Mouse (Mus musculus) liver, embryonic 14.5 days (tissue): ENCODE data around the gene Triml2. TPM values are rescaled to one million over a fixed set of nuclear protein-coding genes. Genes with fewer than 3 reads are reported as not detected.

Experiments
- ATAC-seq: fragments of 200-750 bp; cut with Nextera tagmentation; 2 replicates; pipeline ENCODE4 v1.8.0; 2017; ENCODE audit warnings: moderate number of reproducible peaks, mild to moderate bottlenecking, moderate library complexity; ENCODE audit not compliant: insufficient read depth
- DNase-seq, 3 experiments: peaks; one replicate each; pipeline ENCODE4 v3.0.0-alpha.2; 2012 to 2013; ENCODE audit warnings: low read depth in 3 of 3, low spot score in 3 of 3
- H3K27ac ChIP-seq: fragments of 300-500 bp; sonication (generic); 2 replicates; pipeline ENCODE4 v1.5.1; 2014; ENCODE audit warnings: moderate library complexity, mild to moderate bottlenecking, control low read depth, inconsistent platforms
- H3K27me3 ChIP-seq: fragments of 300-500 bp; sonication (generic); 2 replicates; pipeline ENCODE4 v1.6.1; 2014; ENCODE audit warnings: mild to moderate bottlenecking, low read length, moderate library complexity; ENCODE audit not compliant: control insufficient read depth, insufficient read depth
- H3K36me3 ChIP-seq: fragments of 300-500 bp; sonication (generic); replicated peaks from 2 replicates; pipeline ENCODE4 v1.6.1; 2014; ENCODE audit warnings: low read depth; ENCODE audit not compliant: control insufficient read depth, insufficient read depth
- H3K4me1 ChIP-seq, 2 experiments: fragments of 200-500 bp in 1 of 2; fragments of 300-500 bp in 1 of 2; sonication (generic) in 1 of 2; replicated peaks; 2 replicates each; pipeline ENCODE4 v1.6.1; 2012 to 2014; ENCODE audit warnings: antibody characterized with exemption in 1 of 2, inconsistent platforms in 1 of 2, low read length in 1 of 2; ENCODE audit not compliant: control insufficient read depth in 2 of 2, insufficient read depth in 2 of 2
- H3K4me2 ChIP-seq: fragments of 300-500 bp; sonication (generic); 2 replicates; pipeline ENCODE4 v1.6.1; 2014; ENCODE audit warnings: low read depth, mild to moderate bottlenecking, control low read depth, moderate library complexity
- H3K4me3 ChIP-seq, 2 experiments: fragments of 200-500 bp in 1 of 2; fragments of 300-500 bp in 1 of 2; sonication (generic) in 1 of 2; 2 replicates each; pipeline ENCODE4 v1.5.1; 2012 to 2014; ENCODE audit warnings: low read depth in 2 of 2, low read length in 2 of 2, mild to moderate bottlenecking in 2 of 2, control low read depth in 1 of 2, inconsistent platforms in 1 of 2, moderate library complexity in 1 of 2; ENCODE audit not compliant: insufficient read depth in 1 of 2
- H3K9ac ChIP-seq: fragments of 300-500 bp; sonication (generic); replicated peaks from 2 replicates; pipeline ENCODE4 v1.6.1; 2014; ENCODE audit warnings: mild to moderate bottlenecking, control low read depth, moderate library complexity
- H3K9me3 ChIP-seq: fragments of 300-500 bp; sonication (generic); 2 replicates; pipeline ENCODE4 v1.6.1; 2016; ENCODE audit warnings: low read length, mixed read lengths; ENCODE audit not compliant: control insufficient read depth
- CTCF ChIP-seq: IDR thresholded peaks from 2 replicates; pipeline ENCODE4 v1.5.1; 2016; ENCODE audit warnings: antibody characterized with exemption, low read depth, control low read depth
- EP300 ChIP-seq: IDR thresholded peaks from 2 replicates; pipeline ENCODE4 v1.6.1; 2016; ENCODE audit warnings: antibody characterized with exemption, low read depth
- WGBS: fragments of 180-500 bp; shearing (Covaris S2); extraction: QIAGEN DNeasy Blood & Tissue Kit; methylation state at CpG from one replicate; pipeline ENCODE4 v1.1.7; 2014; ENCODE audit not compliant: insufficient replicate concordance; 5-methylcytosine and 5-hydroxymethylcytosine counted together
- polyA plus RNA-seq, 2 experiments: library from polyadenylated mRNA; depleted of rRNA in 1 of 2; stranded (reverse) in 1 of 2; unstranded in 1 of 2; fragments of >200 nt; fragmentation: Nextera tagmentation in 1 of 2; extraction: Ambion mirVana in 1 of 2; gene quantifications; 2 replicates each; pipeline versions ENCODE4 v1.2.1 to v1.2.3; 2012 to 2014

The Triml2 gene
- polyA plus RNA-seq, 2 experiments, result not detected

GRCm38 (mm10) chr8:43182281-43182680 lies 1.9 kb downstream of the Triml2 start:
- TF ChIP-seq EP300 (no peak), CTCF (no peak)
- WGBS, result 42% methylated on average over 2 of the region's 2 CpGs

GRCm38 (mm10) chr8:43215554-43215953 lies 35.2 kb downstream of the Triml2 start:
- Histone ChIP-seq H3K27ac (no peak overlapping the region), H3K9ac (no peak overlapping the region), H3K36me3 (no peaks in the 10 kb centered on the region), H3K4me2 (no peak overlapping the region), H3K4me3 (no peak overlapping the region), H3K27me3 (no peaks in the 10 kb centered on the region), H3K9me3 (no peaks in the 10 kb centered on the region), H3K4me1 (no peaks in the 10 kb centered on the region)
- TF ChIP-seq CTCF (no peak), EP300 (no peak)
- ATAC-seq (no peak), DNase-seq (no peak)

More at GRCm38 (mm10) chr8:43182281-43182680, 1.9 kb downstream of the Triml2 start:
- Histone ChIP-seq H3K27me3 (no peaks in the 10 kb centered on the region), H3K4me1 (no peaks in the 10 kb centered on the region), H3K9me3 (no peaks in the 10 kb centered on the region), H3K27ac (no peak overlapping the region), H3K9ac (no peak overlapping the region), H3K4me3 (no peak overlapping the region), H3K36me3 (no peaks in the 10 kb centered on the region), H3K4me2 (no peak overlapping the region)
- DNase-seq (no peak), ATAC-seq (no peak)

GRCm38 (mm10) chr8:43243326-43243725 lies 63.0 kb downstream of the Triml2 start:
- Histone ChIP-seq H3K27me3 (no peaks in the 10 kb centered on the region), H3K36me3 (no peaks in the 10 kb centered on the region), H3K4me3 (no peak overlapping the region), H3K4me1 (no peaks in the 10 kb centered on the region), H3K27ac (no peak overlapping the region), H3K9ac (no peak overlapping the region), H3K9me3 (no peaks in the 10 kb centered on the region), H3K4me2 (no peak overlapping the region)
- TF ChIP-seq CTCF (no peak), EP300 (no peak)
- ATAC-seq, result no peak
- 46% methylated on average over 3 of the region's 3 CpGs for WGBS
- DNase-seq, result no peak

Other genes starting within 250 kb of the Triml2 start
- not detected in 2 replicates for gene Triml1, start 39.1 kb upstream of the Triml2 start, polyA plus RNA-seq (2012; rRNA removed)
- gene Triml1, start 39.1 kb upstream of the Triml2 start, polyA plus RNA-seq (2014; fragmentation: Nextera tagmentation; extraction: Ambion mirVana), result not detected in 2 replicates
- not detected in 2 replicates for gene Zfp42, start 126.4 kb downstream of the Triml2 start, polyA plus RNA-seq (2012; rRNA removed)
- not detected in 2 replicates for gene Zfp42, start 126.4 kb downstream of the Triml2 start, polyA plus RNA-seq (2014; fragmentation: Nextera tagmentation; extraction: Ambion mirVana)